Comparison of ENCODE assay signal across 28 mouse cellular contexts in genomic region chr7:101006201-101006600, GRCm38 (mm10). TPM values are rescaled to one million over a fixed set of nuclear protein-coding genes. Genes with fewer than 3 reads are reported as not detected.
DNase-seq lines count a peak whose midpoint lies in the region; ATAC-seq and TF ChIP-seq lines count a peak whose summit lies in the region.
"Had no signal": no experiment of that assay in that cellular context is flagged by ENCODE, and none has a peak within 500 bp of the region (broad histone marks: within the 10 kb centered on the region; RNA-seq: fewer than 3 reads in every experiment).

No protein-coding gene starts in this region.

- no peaks in the 10 kb centered on the region for H3K36me3 ChIP-seq in kidney, adult 2 months (ENCODE audit: control insufficient read depth, insufficient read depth, low read length)
- no peaks in the 10 kb centered on the region for H3K36me3 ChIP-seq in lung, embryonic 16.5 days (ENCODE audit: control insufficient read depth, insufficient read depth, low read length)
- H3K36me3 ChIP-seq in myocyte (ENCODE audit: control insufficient read depth, insufficient read depth): no peaks in the 10 kb centered on the region
- H3K36me3 ChIP-seq: embryonic facial prominence, embryonic 13.5 days; forebrain, embryonic 12.5 days; G1E; heart, embryonic 15.5 days; limb, embryonic 15.5 days; midbrain, embryonic 10.5 days had no signal

- 68% methylated on average over 2 of the region's 2 CpGs for WGBS in kidney, adult 2 months
- WGBS in lung, embryonic 16.5 days: 70% methylated on average over 2 of the region's 2 CpGs

- no peaks in the 10 kb centered on the region for H3K79me2 ChIP-seq in myocyte (ENCODE audit: control insufficient read depth, insufficient read depth)

- H3K9me3 ChIP-seq in lung, embryonic 16.5 days (ENCODE audit: control insufficient read depth, low read length): no peaks in the 10 kb centered on the region
- H3K9me3 ChIP-seq: embryonic facial prominence, embryonic 13.5 days; forebrain, embryonic 12.5 days; G1E; heart, embryonic 15.5 days; limb, embryonic 15.5 days; midbrain, embryonic 10.5 days had no signal

- in situ Hi-C loops in Patski (cut with MboI; ENCODE audit: low pct_unique_long_range_greater_than_20kb): no loop called here

- H3K4me1 ChIP-seq in kidney, adult 2 months (ENCODE audit: control insufficient read depth, insufficient read depth, low read length): no peaks in the 10 kb centered on the region; the same call in 1 of the 2 replicates
- peaks cover 25% of the 10 kb centered on the region for H3K4me1 ChIP-seq in lung, embryonic 16.5 days (replicated peaks; ENCODE audit: control insufficient read depth, insufficient read depth, low read length)
- H3K4me1 ChIP-seq: forebrain, embryonic 12.5 days had no signal

- peak; percentile 63 for ATAC-seq in lung, embryonic 16.5 days (ENCODE audit: low read depth)
- peak; percentile 52 for ATAC-seq in Patski
- ATAC-seq: activated CD4-positive, CD25-positive, alpha-beta regulatory T cell, adult 4 months; inflammation-experienced regulatory T-cells, adult 6 months had no signal

- H3K9ac ChIP-seq in lung, embryonic 16.5 days (ENCODE audit: low read length): no peak overlapping the region
- H3K9ac ChIP-seq: embryonic facial prominence, embryonic 13.5 days; forebrain, embryonic 12.5 days; heart, embryonic 15.5 days; hindbrain, embryonic 14.5 days; limb, embryonic 15.5 days; liver, embryonic 14.5 days had no signal

- POLR2A ChIA-PET in Patski (lab: Charles Lee): interaction anchor here (1.8 kb wide), 1 partner anchor 13 kb away, joined by 5 read pairs; no protein-coding TSS in a partner anchor

- no peak overlapping the region for H3ac ChIP-seq in myocyte (ENCODE audit: control insufficient read depth, insufficient read length)

- peak; percentile 61 for DNase-seq in kidney, adult 2 months
- no peak for DNase-seq in kidney, postnatal 10 days
- no peak for DNase-seq in lung, postnatal 14 days
- no peak for DNase-seq in Patski (ENCODE audit: low read depth, low spot score)
- no peak for DNase-seq in layer of hippocampus, adult 2 months (ENCODE audit: low spot score in 2 of 2)
- DNase-seq: adrenal gland, postnatal 10 days; B cell, adult 2 months; cerebellum, adult 2 months; cerebellum, postnatal 25 days; embryo, embryonic 11 days; gastrocnemius, postnatal 36 days; heart, postnatal 4 days; left cerebral cortex, postnatal 4 days had no signal

- H3K27me3 ChIP-seq in kidney, adult 2 months (replicated peaks; ENCODE audit: control insufficient read depth, insufficient read depth, low read length): no peaks in the 10 kb centered on the region
- H3K27me3 ChIP-seq in lung, embryonic 16.5 days (ENCODE audit: control insufficient read depth, insufficient read depth, low read depth, low read length): no peaks in the 10 kb centered on the region
- H3K27me3 ChIP-seq in Patski (no peaks in the 10 kb centered on the region), myocyte (ENCODE audit: control insufficient read depth, insufficient read depth, insufficient read length) (no peaks in the 10 kb centered on the region)

- H3K4me2 ChIP-seq in lung, embryonic 16.5 days (ENCODE audit: low read depth, low read length): no peak overlapping the region
- H3K4me2 ChIP-seq in myocyte (ENCODE audit: low read depth): peak overlapping the region; percentile 34
- H3K4me2 ChIP-seq: embryonic facial prominence, embryonic 13.5 days; forebrain, embryonic 12.5 days; heart, embryonic 15.5 days; hindbrain, embryonic 14.5 days; limb, embryonic 15.5 days had no signal

- CTCF ChIA-PET in Patski (lab: Charles Lee): interaction anchor here (1.2 to 2.0 kb wide), 3 partner anchors 11 to 46 kb away, joined by 4 to 10 read pairs (median 5); no protein-coding TSS in a partner anchor

- H3K4me3 ChIP-seq in kidney, adult 2 months (ENCODE audit: insufficient read depth, low read depth, low read length): no peak overlapping the region
- H3K4me3 ChIP-seq in lung, embryonic 16.5 days (ENCODE audit: low read length): no peak overlapping the region
- H3K4me3 ChIP-seq in myocyte: no peak overlapping the region
- H3K4me3 ChIP-seq in layer of hippocampus, adult 2 months: no peak overlapping the region
- H3K4me3 ChIP-seq: embryonic facial prominence, embryonic 13.5 days; erythroblast, embryonic 14.5 days; forebrain, embryonic 12.5 days; heart, embryonic 15.5 days; left cerebral cortex, adult 2 months; limb, embryonic 15.5 days; midbrain, embryonic 10.5 days had no signal

- no peak for TF ChIP-seq CTCF in kidney, adult 2 months (conservative IDR thresholded peaks at IDR 0.05; ENCODE audit: insufficient read depth, insufficient read length, low read depth, low read length)
- TF ChIP-seq CTCF in Patski (IDR thresholded peaks at IDR 0.05): no peak
- TF ChIP-seq CTCF in layer of hippocampus, adult 2 months (conservative IDR thresholded peaks at IDR 0.05): no peak

- peak overlapping the region; percentile 73 for H3K27ac ChIP-seq in kidney, adult 2 months (ENCODE audit: insufficient read depth, low read depth, low read length)
- H3K27ac ChIP-seq in lung, embryonic 16.5 days (ENCODE audit: low read length): no peak overlapping the region
- H3K27ac ChIP-seq in layer of hippocampus, adult 2 months: no peak overlapping the region
- H3K27ac ChIP-seq: embryonic facial prominence, embryonic 13.5 days; forebrain, embryonic 12.5 days; heart, embryonic 15.5 days; hindbrain, embryonic 14.5 days; left cerebral cortex, adult 2 months; limb, embryonic 15.5 days; liver, embryonic 14.5 days; macrophage; midbrain, embryonic 10.5 days had no signal

- TF ChIP-seq POLR2A in kidney, adult 2 months (IDR thresholded peaks at IDR 0.05; ENCODE audit: low read depth, low read length): no peak
- TF ChIP-seq POLR2A in myocyte (IDR thresholded peaks at IDR 0.05; ENCODE audit: insufficient read length, low read depth): no peak

TF ChIP-seq in myocyte, 11 proteins besides CTCF, POLR2A, EP300 and RAD21:
- TF ChIP-seq MYOG (IDR thresholded peaks at IDR 0.05; ENCODE audit: control insufficient read depth in 1 of 3, insufficient read depth in 1 of 3, insufficient read length in 2 of 3, low read depth in 2 of 3): peak in 2 of 3 experiments; percentile 32 to 78
- peak in 2 of 3 experiments; percentile 43 to 81 for TF ChIP-seq MYOD1 (IDR thresholded peaks at IDR 0.05; ENCODE audit: control insufficient read depth in 1 of 3, insufficient read length in 2 of 3, low read depth in 2 of 3)
- no peak for TF ChIP-seq SRF (IDR thresholded peaks at IDR 0.05; ENCODE audit: control insufficient read depth, insufficient read length, low read depth)
- peak; percentile 14 for TF ChIP-seq TCF12 (IDR thresholded peaks at IDR 0.05; ENCODE audit: insufficient read depth, poor library complexity, severe bottlenecking)
TF ChIP-seq in myocyte: peak in this region for 3.

RNA-seq across cellular contexts. Expression of gene P2ry2, which starts 6.5 kb away (rescaled TPM):
- polyA plus RNA-seq in kidney, adult 2 months (2012; rRNA removed): 15.0 and 16.9 TPM in 2 replicates
- 4.5 and 4.8 TPM in 2 replicates for polyA plus RNA-seq in lung, embryonic 16.5 days (2015; fragmentation: Nextera tagmentation; extraction: Ambion mirVana)
- polyA plus RNA-seq in Patski (2021) (6.6 TPM), myocyte (2012; fragmentation: generic; extraction: Trizol) (20.8 TPM)
- total RNA-seq in layer of hippocampus, adult 2 months (2021): under 1 TPM; 0.86 to 0.87 TPM
- polyA plus RNA-seq: G1E; inflammation-experienced regulatory T-cells, adult 6 months had no signal

RNA-seq across cellular contexts. Expression of gene P2ry6, which starts 31.8 kb away (rescaled TPM):
- polyA plus RNA-seq in kidney, adult 2 months (2012; rRNA removed): 7.6 and 9.6 TPM in 2 replicates
- 9.1 and 10.1 TPM in 2 replicates for polyA plus RNA-seq in lung, embryonic 16.5 days (2015; fragmentation: Nextera tagmentation; extraction: Ambion mirVana)
- 0.22 TPM for polyA plus RNA-seq in Patski (2021)
- polyA plus RNA-seq in myocyte (2012; fragmentation: generic; extraction: Trizol): 0.13 TPM
- 1 to 10 TPM; 3.0 to 3.6 TPM for total RNA-seq in layer of hippocampus, adult 2 months (2021)
